Mouse (Mus musculus): ENCODE measurements around the gene Cyb5b. TPM values are rescaled to one million over a fixed set of nuclear protein-coding genes. Genes with fewer than 3 reads are reported as not detected.

Cyb5b gene
- polyA plus RNA-seq, 1 experiment from 2014 or later, result 67.5 TPM

Other genes with a start within 250 kb of the Cyb5b start
- 18.3 and 21.6 TPM in 2 replicates for gene Sntb2, start 214.9 kb upstream of the Cyb5b start, polyA plus RNA-seq (2015; fragmentation: Nextera tagmentation; extraction: Ambion mirVana)
- gene Vps4a, start 119.4 kb upstream of the Cyb5b start, polyA plus RNA-seq (2015; fragmentation: Nextera tagmentation; extraction: Ambion mirVana), result 72.1 and 72.5 TPM in 2 replicates
- 45.9 and 46.1 TPM in 2 replicates for gene Pdf, start 102.0 kb upstream of the Cyb5b start, polyA plus RNA-seq (2015; fragmentation: Nextera tagmentation; extraction: Ambion mirVana)
- gene Cog8, start 94.0 kb upstream of the Cyb5b start, polyA plus RNA-seq (2015; fragmentation: Nextera tagmentation; extraction: Ambion mirVana), result 40.0 and 42.0 TPM in 2 replicates
- 80.0 and 80.4 TPM in 2 replicates for gene Nip7, start 93.8 kb upstream of the Cyb5b start, polyA plus RNA-seq (2015; fragmentation: Nextera tagmentation; extraction: Ambion mirVana)
- not detected in 2 replicates for gene Tmed6, start 85.0 kb upstream of the Cyb5b start, polyA plus RNA-seq (2015; fragmentation: Nextera tagmentation; extraction: Ambion mirVana)
- gene Terf2, start 54.1 kb upstream of the Cyb5b start, polyA plus RNA-seq (2015; fragmentation: Nextera tagmentation; extraction: Ambion mirVana), result 18.9 and 20.1 TPM in 2 replicates
- gene Nfat5, start 142.8 kb downstream of the Cyb5b start, polyA plus RNA-seq (2015; fragmentation: Nextera tagmentation; extraction: Ambion mirVana), result 18.9 and 19.0 TPM in 2 replicates

Data from embryonic facial prominence, embryonic 15.5 days (tissue).